Mouse (Mus musculus) heart, embryonic 11.5 days (tissue): ENCODE measurements at regions not wholly inside any gene's neighbourhood (a gene's known extent, or its start where the extent isn't known, plus 50 kb on each side); places are given as distances from the start of the nearest gene placed in this dataset.

ENCODE experiments used
- ATAC-seq: fragments of 200-750 bp; cut with Nextera tagmentation; replicated peaks from 2 replicates; pipeline ENCODE4 v1.8.0; 2017; ENCODE audit warnings: moderate library complexity; ENCODE audit not compliant: insufficient number of reproducible peaks, low FRiP score, low TSS enrichment
- H3K27ac ChIP-seq: fragments of 300-500 bp; sonication (generic); 2 replicates; pipeline ENCODE4 v1.5.1; 2014; ENCODE audit warnings: mild to moderate bottlenecking, low read depth, low read length
- H3K27me3 ChIP-seq: fragments of 300-500 bp; sonication (generic); 2 replicates; pipeline ENCODE4 v1.6.1; 2014; ENCODE audit warnings: mild to moderate bottlenecking, low read length, mixed read lengths; ENCODE audit not compliant: control insufficient read depth, insufficient read depth
- H3K36me3 ChIP-seq: fragments of 300-500 bp; sonication (generic); 2 replicates; pipeline ENCODE4 v1.6.1; 2014; ENCODE audit warnings: mild to moderate bottlenecking, low read length, moderate library complexity, mixed read lengths; ENCODE audit not compliant: control insufficient read depth, insufficient read depth
- H3K4me1 ChIP-seq: fragments of 300-500 bp; sonication (generic); 2 replicates; pipeline ENCODE4 v1.6.1; 2014; ENCODE audit warnings: low read length; ENCODE audit not compliant: control insufficient read depth, insufficient read depth
- H3K4me2 ChIP-seq: fragments of 300-500 bp; sonication (generic); 2 replicates; pipeline ENCODE4 v1.6.1; 2014; ENCODE audit warnings: mild to moderate bottlenecking, moderate library complexity
- H3K4me3 ChIP-seq: fragments of 300-500 bp; sonication (generic); 2 replicates; pipeline ENCODE4 v1.5.1; 2014; ENCODE audit warnings: low read depth, low read length
- H3K9ac ChIP-seq: fragments of 300-500 bp; sonication (generic); 2 replicates; pipeline ENCODE4 v1.6.1; 2014; ENCODE audit warnings: mild to moderate bottlenecking, low read depth, low read length, moderate library complexity
- H3K9me3 ChIP-seq: fragments of 300-500 bp; sonication (generic); replicated peaks from 2 replicates; pipeline ENCODE4 v1.6.1; 2016; ENCODE audit warnings: low read length; ENCODE audit not compliant: control insufficient read depth
- WGBS: fragments of 180-500 bp; shearing (Covaris S2); extraction: QIAGEN DNeasy Blood & Tissue Kit; methylation state at CpG from one replicate; pipeline ENCODE4 v1.1.7; 2014; ENCODE audit not compliant: insufficient replicate concordance; 5-methylcytosine and 5-hydroxymethylcytosine counted together

- H3K4me3 ChIP-seq: no peak overlapping the region
- no peaks in the 10 kb centered on the region for H3K36me3 ChIP-seq
- H3K4me2 ChIP-seq: no peak overlapping the region
- H3K4me1 ChIP-seq: no peaks in the 10 kb centered on the region
- H3K27ac ChIP-seq: no peak overlapping the region
- 73% methylated on average over 5 of the region's 5 CpGs for WGBS
- no peaks in the 10 kb centered on the region for H3K9me3 ChIP-seq
- H3K9ac ChIP-seq: no peak overlapping the region
- H3K27me3 ChIP-seq: no peaks in the 10 kb centered on the region
- ATAC-seq: no peak
Measured at GRCm38 (mm10) chr1:168012611-168013010, 323.6 kb downstream of the Lmx1a start.

GRCm38 (mm10) chr1:168016375-168016890, 327.4 kb downstream of the Lmx1a start:
- no peak overlapping the region for H3K4me3 ChIP-seq
- 70% methylated on average over 5 of the region's 5 CpGs for WGBS
- H3K9me3 ChIP-seq: no peaks in the 10 kb centered on the region
- H3K27ac ChIP-seq: no peak overlapping the region
- H3K4me1 ChIP-seq: no peaks in the 10 kb centered on the region
- no peak overlapping the region for H3K9ac ChIP-seq
- H3K27me3 ChIP-seq: no peaks in the 10 kb centered on the region
- H3K4me2 ChIP-seq: no peak overlapping the region
- no peaks in the 10 kb centered on the region for H3K36me3 ChIP-seq
- ATAC-seq: no peak

- H3K4me3 ChIP-seq: no peak overlapping the region
- H3K9ac ChIP-seq: no peak overlapping the region
- H3K27me3 ChIP-seq: no peaks in the 10 kb centered on the region
- 60% methylated on average over 3 of the region's 3 CpGs for WGBS
- no peaks in the 10 kb centered on the region for H3K36me3 ChIP-seq
- no peak overlapping the region for H3K27ac ChIP-seq
- H3K4me1 ChIP-seq: no peaks in the 10 kb centered on the region
- H3K4me2 ChIP-seq: no peak overlapping the region
- no peak for ATAC-seq
- no peaks in the 10 kb centered on the region for H3K9me3 ChIP-seq
Measured at GRCm38 (mm10) chr1:168026481-168026880, 337.4 kb downstream of the Lmx1a start.

- H3K4me1 ChIP-seq: no peaks in the 10 kb centered on the region
- no peaks in the 10 kb centered on the region for H3K9me3 ChIP-seq
- no peak overlapping the region for H3K4me3 ChIP-seq
- H3K9ac ChIP-seq: no peak overlapping the region
- WGBS: 76% methylated on average over 10 of the region's 10 CpGs
- H3K36me3 ChIP-seq: no peaks in the 10 kb centered on the region
- no peak for ATAC-seq
- no peak overlapping the region for H3K4me2 ChIP-seq
- no peak overlapping the region for H3K27ac ChIP-seq
- H3K27me3 ChIP-seq: no peaks in the 10 kb centered on the region
Measured at GRCm38 (mm10) chr1:168044765-168045164, 355.7 kb downstream of the Lmx1a start.

- H3K9me3 ChIP-seq: no peaks in the 10 kb centered on the region
- H3K36me3 ChIP-seq: no peaks in the 10 kb centered on the region
- H3K4me2 ChIP-seq: no peak overlapping the region
- no peak overlapping the region for H3K9ac ChIP-seq
- 80% methylated on average over 7 of the region's 7 CpGs for WGBS
- H3K4me1 ChIP-seq: no peaks in the 10 kb centered on the region
- no peak overlapping the region for H3K27ac ChIP-seq
- no peaks in the 10 kb centered on the region for H3K27me3 ChIP-seq
- no peak for ATAC-seq
- H3K4me3 ChIP-seq: no peak overlapping the region
Measured at GRCm38 (mm10) chr1:168046347-168046746, 357.3 kb downstream of the Lmx1a start.

GRCm38 (mm10) chr1:168046749-168047148, 357.7 kb downstream of the Lmx1a start:
- Histone ChIP-seq H3K9me3 (no peaks in the 10 kb centered on the region), H3K9ac (no peak overlapping the region), H3K36me3 (no peaks in the 10 kb centered on the region), H3K27me3 (no peaks in the 10 kb centered on the region), H3K4me2 (no peak overlapping the region), H3K4me3 (no peak overlapping the region), H3K27ac (no peak overlapping the region), H3K4me1 (no peaks in the 10 kb centered on the region)
- no peak for ATAC-seq
- WGBS: 86% methylated on average over 1 of the region's 1 CpGs

GRCm38 (mm10) chr1:168049965-168050364, 360.9 kb downstream of the Lmx1a start:
- Histone ChIP-seq H3K4me1 (no peaks in the 10 kb centered on the region), H3K36me3 (no peaks in the 10 kb centered on the region), H3K9me3 (no peaks in the 10 kb centered on the region), H3K9ac (no peak overlapping the region), H3K27ac (no peak overlapping the region), H3K27me3 (no peaks in the 10 kb centered on the region), H3K4me2 (no peak overlapping the region), H3K4me3 (no peak overlapping the region)
- ATAC-seq: no peak
- WGBS: 90% methylated on average over 3 of the region's 3 CpGs

- no peak overlapping the region for H3K4me3 ChIP-seq
- WGBS: 6% methylated on average over 6 of the region's 7 CpGs
Measured at GRCm38 (mm10) chr1:168056479-168056878, 367.4 kb downstream of the Lmx1a start.

GRCm38 (mm10) chr1:168057479-168057878, 368.4 kb downstream of the Lmx1a start:
- no peak overlapping the region for H3K9ac ChIP-seq
- 42% methylated on average over 9 of the region's 9 CpGs for WGBS

More at GRCm38 (mm10) chr1:168056479-168056878, 367.4 kb downstream of the Lmx1a start:
- Histone ChIP-seq H3K4me2 (peak overlapping the region; percentile 48), H3K27me3 (no peaks in the 10 kb centered on the region), H3K4me1 (0 out of 2 replicates have a peak, but pooled peaks cover 4% of the 10 kb centered on the region), H3K9me3 (no peaks in the 10 kb centered on the region), H3K9ac (peak overlapping the region; percentile 22; the same call in 1 of the 2 replicates), H3K27ac (no peak overlapping the region), H3K36me3 (no peaks in the 10 kb centered on the region)
- ATAC-seq: no peak

More at GRCm38 (mm10) chr1:168057479-168057878, 368.4 kb downstream of the Lmx1a start:
- Histone ChIP-seq H3K4me1 (0 out of 2 replicates have a peak, but pooled peaks cover 4% of the 10 kb centered on the region), H3K4me2 (no peak overlapping the region), H3K9me3 (no peaks in the 10 kb centered on the region), H3K36me3 (no peaks in the 10 kb centered on the region), H3K4me3 (no peak overlapping the region), H3K27ac (no peak overlapping the region), H3K27me3 (no peaks in the 10 kb centered on the region)
- peak; percentile 59; the same call in 1 of the 2 replicates for ATAC-seq
